Mouse (Mus musculus): ENCODE measurements around the gene Slc22a12. TPM values are rescaled to one million over a fixed set of nuclear protein-coding genes. Genes with fewer than 3 reads are reported as not detected.

Slc22a12 gene
- polyA plus RNA-seq (2012; ENCODE audit: insufficient read depth, insufficient read length, low replicate concordance, missing spikeins), result not detected in 2 replicates

DNA sequence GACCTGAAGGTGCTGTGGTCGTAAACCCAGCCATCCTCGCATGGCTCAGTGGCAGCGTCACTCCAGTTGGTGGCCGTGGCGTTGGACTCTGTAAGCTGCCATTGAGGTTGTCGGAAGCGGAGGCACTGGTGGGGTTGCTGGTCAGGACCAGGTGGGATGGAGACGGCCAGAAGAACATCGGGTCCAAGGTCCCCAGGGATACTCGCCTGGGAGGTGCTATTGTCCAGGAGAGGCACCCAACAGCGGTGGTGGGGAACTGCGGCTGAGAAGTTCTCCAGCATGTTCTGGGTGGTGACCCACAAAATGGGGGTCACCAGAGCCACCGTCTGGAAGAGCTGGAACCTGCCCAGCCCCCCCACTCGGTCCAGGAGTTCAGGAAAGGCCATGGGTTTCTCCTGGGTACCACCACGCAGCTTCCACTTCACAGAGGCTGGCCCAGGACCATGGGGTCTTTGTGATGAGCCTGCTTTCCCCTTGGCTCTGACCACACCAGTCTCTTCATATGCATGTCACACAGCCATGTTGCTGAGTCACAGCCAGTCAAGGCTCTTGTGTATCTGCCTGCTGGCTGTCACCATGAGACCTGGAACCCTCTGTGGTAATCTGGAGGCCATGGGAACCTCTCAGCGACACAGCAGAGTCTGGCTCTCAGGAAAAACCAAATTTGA, at the start of gene Slc22a12:
Gene Slc22a12, minus strand, starts transcription at position 666 of the 668 bp plus-strand sequence.
- TF ChIP-seq POLR2A (IDR thresholded peaks at IDR 0.05; ENCODE audit: insufficient read depth, low read depth, low read length), result no peak
- H3K27ac ChIP-seq (ENCODE audit: insufficient read depth, low read depth, low read length), result no peak within 1 kb of the TSS
- H3K4me3 ChIP-seq (ENCODE audit: insufficient read depth, low read depth, low read length), result no peak within 1 kb of the TSS
- no peaks in the 10 kb centered on the region; the same call in none of the 2 replicates for H3K4me1 ChIP-seq (ENCODE audit: control insufficient read depth, insufficient read depth, low read length)
- 85% methylated on average over 16 of the region's 16 CpGs for WGBS

DNA sequence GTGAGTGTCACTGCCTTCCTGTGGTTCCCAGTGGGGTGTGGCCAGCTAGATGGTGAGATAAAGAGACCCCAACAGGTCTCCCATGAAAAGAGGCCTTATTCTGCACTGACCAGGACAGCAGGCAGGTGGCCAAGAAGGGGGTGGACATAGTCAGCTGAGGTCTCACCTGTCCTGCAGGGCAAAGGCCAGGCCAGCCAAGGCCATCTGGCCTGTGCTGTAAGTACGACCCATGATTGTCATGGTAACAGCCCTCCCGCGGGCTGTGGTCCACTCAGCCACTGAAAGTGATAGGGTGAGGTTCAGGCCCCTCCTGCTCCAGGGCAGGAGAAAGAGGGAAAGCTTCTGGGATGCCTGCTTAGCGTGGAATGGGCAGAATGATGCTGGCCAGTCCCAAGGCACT, 29.2 kb upstream of the Slc22a12 start:
- Histone ChIP-seq H3K4me1 (ENCODE audit: control insufficient read depth, insufficient read depth, low read length) (peaks cover 19% of the 10 kb centered on the region), H3K4me3 (ENCODE audit: insufficient read depth, low read depth, low read length) (no peak overlapping the region), H3K27ac (ENCODE audit: insufficient read depth, low read depth, low read length) (no peak overlapping the region)
- no peak for TF ChIP-seq CTCF (IDR thresholded peaks at IDR 0.05; ENCODE audit: insufficient read depth, low read depth, low read length)
- TF ChIP-seq POLR2A (IDR thresholded peaks at IDR 0.05; ENCODE audit: insufficient read depth, low read depth, low read length), result no peak
- WGBS, result 62% methylated on average over 4 of the region's 4 CpGs

DNA sequence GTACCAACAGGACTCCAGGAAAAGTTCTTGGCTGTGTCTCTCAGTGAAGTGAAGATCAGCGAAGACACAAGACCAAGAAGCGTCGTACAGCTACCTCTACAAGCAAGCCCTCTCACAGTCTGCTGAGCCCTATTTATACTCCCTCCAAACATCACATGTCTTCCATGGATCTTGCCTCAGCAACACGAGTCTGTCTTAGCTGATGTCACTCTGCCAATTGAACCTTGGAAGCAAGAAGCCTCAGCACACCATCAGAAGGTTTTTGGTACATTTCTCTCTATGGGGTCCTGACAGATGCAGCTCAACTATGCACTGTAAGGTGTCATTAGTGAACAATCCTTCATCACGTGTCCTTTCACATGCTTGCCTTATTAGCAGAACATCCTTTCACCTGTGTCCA, 28.6 kb upstream of the Slc22a12 start:
- H3K4me3 ChIP-seq (ENCODE audit: insufficient read depth, low read depth, low read length), result no peak overlapping the region
- no peak overlapping the region for H3K27ac ChIP-seq (ENCODE audit: insufficient read depth, low read depth, low read length)
- WGBS, result 78% methylated on average over 5 of the region's 5 CpGs
- peaks cover 14% of the 10 kb centered on the region for H3K4me1 ChIP-seq (ENCODE audit: control insufficient read depth, insufficient read depth, low read length)
- no peak for TF ChIP-seq POLR2A (IDR thresholded peaks at IDR 0.05; ENCODE audit: insufficient read depth, low read depth, low read length)
- TF ChIP-seq CTCF (IDR thresholded peaks at IDR 0.05; ENCODE audit: insufficient read depth, low read depth, low read length), result no peak

DNA sequence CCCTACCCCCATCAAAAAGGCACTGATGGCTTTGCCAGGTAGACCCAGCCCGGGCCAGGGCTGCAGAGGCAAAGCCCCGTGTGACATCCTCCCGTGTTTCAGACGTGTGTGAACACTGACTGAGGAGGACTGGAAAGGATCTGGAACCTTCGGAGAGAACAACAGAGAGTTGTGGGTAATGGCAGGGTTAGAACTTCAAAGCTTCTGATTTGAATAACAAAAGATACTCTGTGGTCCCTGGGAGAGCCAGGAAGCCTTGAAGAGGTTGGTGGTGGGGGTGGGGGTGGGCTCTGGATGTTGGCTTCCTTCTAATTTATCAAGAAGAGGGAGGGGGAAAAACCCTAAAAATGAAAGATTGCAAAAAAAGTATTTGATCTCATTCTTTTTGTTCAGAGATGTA, 26.7 kb upstream of the Slc22a12 start:
- 37% methylated on average over 5 of the region's 5 CpGs for WGBS
- Histone ChIP-seq H3K4me3 (ENCODE audit: insufficient read depth, low read depth, low read length) (no peak overlapping the region), H3K27ac (ENCODE audit: insufficient read depth, low read depth, low read length) (no peak overlapping the region), H3K4me1 (ENCODE audit: control insufficient read depth, insufficient read depth, low read length) (peaks cover 13% of the 10 kb centered on the region)
- TF ChIP-seq POLR2A (IDR thresholded peaks at IDR 0.05; ENCODE audit: insufficient read depth, low read depth, low read length) (no peak), CTCF (IDR thresholded peaks at IDR 0.05; ENCODE audit: insufficient read depth, low read depth, low read length) (no peak)

DNA sequence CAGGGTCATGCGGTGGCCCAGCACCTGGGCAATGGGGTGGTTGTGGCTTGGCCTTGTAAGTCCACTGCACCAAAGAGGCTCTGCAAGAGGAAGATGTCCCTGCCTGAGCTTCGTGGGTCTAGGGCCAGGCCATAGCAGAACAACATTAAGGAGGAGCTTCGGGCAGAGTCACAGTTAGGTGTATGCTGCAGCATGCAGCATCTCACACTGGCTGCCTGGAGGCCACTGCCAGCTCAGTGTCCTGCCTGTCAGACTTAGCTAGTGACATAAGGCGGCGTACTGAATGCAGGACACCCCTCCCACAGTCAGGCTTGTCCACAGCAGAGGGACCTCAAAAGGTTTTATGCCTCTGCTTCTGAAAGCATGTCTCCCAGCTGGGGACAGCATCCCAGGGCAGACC, 26.2 kb upstream of the Slc22a12 start:
- H3K4me1 ChIP-seq (ENCODE audit: control insufficient read depth, insufficient read depth, low read length), result peaks cover 13% of the 10 kb centered on the region
- no peak for TF ChIP-seq POLR2A (IDR thresholded peaks at IDR 0.05; ENCODE audit: insufficient read depth, low read depth, low read length)
- TF ChIP-seq CTCF (IDR thresholded peaks at IDR 0.05; ENCODE audit: insufficient read depth, low read depth, low read length), result no peak
- no peak overlapping the region for H3K27ac ChIP-seq (ENCODE audit: insufficient read depth, low read depth, low read length)
- 95% methylated on average over 5 of the region's 5 CpGs for WGBS
- no peak overlapping the region for H3K4me3 ChIP-seq (ENCODE audit: insufficient read depth, low read depth, low read length)

DNA sequence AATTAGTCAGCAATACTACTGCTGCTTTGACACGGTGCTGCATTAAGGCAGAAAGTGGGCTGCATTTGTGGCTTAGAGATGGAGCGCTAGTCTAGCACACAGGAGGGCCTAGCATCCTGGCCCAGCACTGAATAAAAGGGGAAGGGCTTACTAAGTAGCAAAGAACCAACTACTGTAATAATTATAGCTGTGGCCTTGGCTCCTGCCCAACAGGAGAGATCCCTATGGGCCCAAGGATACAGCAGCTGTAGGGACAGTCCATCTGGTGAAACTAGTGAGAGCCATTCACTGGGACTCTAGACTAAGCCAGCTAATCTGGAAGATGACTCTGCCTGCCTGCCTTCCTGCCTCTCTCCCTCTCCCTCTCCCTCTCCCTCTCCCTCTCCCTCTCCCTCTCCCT, 23.6 kb upstream of the Slc22a12 start:
- TF ChIP-seq POLR2A (IDR thresholded peaks at IDR 0.05; ENCODE audit: insufficient read depth, low read depth, low read length) (no peak), CTCF (IDR thresholded peaks at IDR 0.05; ENCODE audit: insufficient read depth, low read depth, low read length) (no peak)
- WGBS, result 48% methylated on average over 2 of the region's 2 CpGs
- Histone ChIP-seq H3K27ac (ENCODE audit: insufficient read depth, low read depth, low read length) (no peak overlapping the region), H3K4me1 (ENCODE audit: control insufficient read depth, insufficient read depth, low read length) (peaks cover 13% of the 10 kb centered on the region), H3K4me3 (ENCODE audit: insufficient read depth, low read depth, low read length) (no peak overlapping the region)

DNA sequence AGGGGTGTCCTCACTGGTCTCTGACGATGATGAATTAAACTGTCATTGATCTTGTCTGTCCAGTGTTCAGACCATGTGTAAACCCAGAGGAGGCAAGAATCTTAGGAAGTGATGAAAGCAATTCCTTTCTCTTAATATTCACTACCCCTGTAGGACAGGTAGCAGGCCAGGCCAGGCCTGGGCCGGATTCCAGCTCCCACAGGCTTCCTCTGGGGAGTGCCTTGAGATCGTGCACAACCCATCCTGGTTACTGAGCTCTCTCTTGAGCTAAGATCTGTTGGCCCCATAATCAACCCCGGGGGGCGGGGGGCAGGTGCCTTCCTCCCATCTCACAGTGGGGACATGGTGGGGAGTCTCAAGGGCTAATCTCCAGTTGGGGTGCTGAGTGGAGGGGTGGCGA, 22.3 kb upstream of the Slc22a12 start:
- TF ChIP-seq CTCF (IDR thresholded peaks at IDR 0.05; ENCODE audit: insufficient read depth, low read depth, low read length), result no peak
- WGBS, result 91% methylated on average over 6 of the region's 6 CpGs
- Histone ChIP-seq H3K27ac (ENCODE audit: insufficient read depth, low read depth, low read length) (no peak overlapping the region), H3K4me3 (ENCODE audit: insufficient read depth, low read depth, low read length) (no peak overlapping the region), H3K4me1 (ENCODE audit: control insufficient read depth, insufficient read depth, low read length) (peaks cover 10% of the 10 kb centered on the region)

DNA sequence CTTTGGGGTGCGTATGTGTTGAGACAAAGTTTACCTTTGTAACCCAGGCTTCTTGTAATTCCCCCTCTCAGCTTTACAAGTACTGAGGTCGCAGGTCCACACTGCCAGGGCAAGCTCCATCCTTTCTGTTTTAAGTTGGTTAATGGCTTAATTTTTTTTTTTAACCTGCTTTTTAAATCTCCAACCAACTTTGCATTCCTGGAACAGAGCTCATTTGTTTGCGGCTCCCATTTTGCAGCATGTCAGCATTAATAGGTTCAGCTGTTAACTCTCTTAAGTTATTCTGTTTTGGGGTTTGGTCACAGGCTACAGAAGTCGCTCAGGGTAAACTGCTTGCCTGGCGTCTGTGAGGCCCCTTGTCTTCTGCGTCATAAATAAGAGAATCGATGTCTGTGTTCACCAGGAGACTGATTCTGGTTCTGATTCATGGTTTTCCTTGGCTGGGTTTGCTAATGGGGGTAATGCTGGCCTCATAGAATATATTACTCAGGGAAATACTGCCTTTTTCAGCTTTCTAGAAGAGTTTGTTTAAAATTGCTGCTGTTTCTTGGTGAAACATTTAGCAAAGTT, 17.5 kb upstream of the Slc22a12 start:
- Histone ChIP-seq H3K4me3 (ENCODE audit: insufficient read depth, low read depth, low read length) (no peak overlapping the region), H3K27ac (ENCODE audit: insufficient read depth, low read depth, low read length) (no peak overlapping the region), H3K4me1 (ENCODE audit: control insufficient read depth, insufficient read depth, low read length) (no peaks in the 10 kb centered on the region)
- 66% methylated on average over 7 of the region's 7 CpGs for WGBS
- TF ChIP-seq CTCF (IDR thresholded peaks at IDR 0.05; ENCODE audit: insufficient read depth, low read depth, low read length), result no peak
- no peak for TF ChIP-seq POLR2A (IDR thresholded peaks at IDR 0.05; ENCODE audit: insufficient read depth, low read depth, low read length)

DNA sequence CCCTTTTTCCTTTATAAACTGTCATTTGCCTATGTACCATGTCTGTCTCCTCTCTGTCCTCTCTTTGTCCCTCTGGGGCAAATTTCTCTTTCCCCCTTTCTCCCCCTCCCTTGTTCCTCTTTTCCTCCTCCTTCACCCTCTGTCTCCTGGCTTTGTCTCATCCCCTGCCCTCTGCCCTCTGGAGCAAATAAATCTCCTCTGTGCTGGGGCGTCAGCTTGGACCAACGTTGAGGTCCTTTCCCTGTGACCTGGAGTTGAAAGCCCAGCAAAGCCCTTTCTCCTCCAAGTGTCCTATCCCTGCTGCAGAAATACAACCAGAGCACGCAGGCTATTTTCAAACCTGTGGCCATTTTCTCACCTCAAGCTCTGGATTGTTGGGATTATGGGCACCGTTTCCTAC, 16.7 kb upstream of the Slc22a12 start:
- Histone ChIP-seq H3K27ac (ENCODE audit: insufficient read depth, low read depth, low read length) (no peak overlapping the region), H3K4me1 (ENCODE audit: control insufficient read depth, insufficient read depth, low read length) (no peaks in the 10 kb centered on the region), H3K4me3 (ENCODE audit: insufficient read depth, low read depth, low read length) (no peak overlapping the region)
- WGBS, result 83% methylated on average over 4 of the region's 4 CpGs
- TF ChIP-seq POLR2A (IDR thresholded peaks at IDR 0.05; ENCODE audit: insufficient read depth, low read depth, low read length) (no peak), CTCF (IDR thresholded peaks at IDR 0.05; ENCODE audit: insufficient read depth, low read depth, low read length) (no peak)

Measured in olfactory bulb, adult 2 months (tissue).